Mouse (Mus musculus) midbrain, embryonic 10.5 days (tissue): ENCODE data around the gene Ifnlr1. TPM values are rescaled to one million over a fixed set of nuclear protein-coding genes. Genes with fewer than 3 reads are reported as not detected.
"Not testable (repeated sequence)": the region's sequence is repeated elsewhere in the genome, so short reads cannot be mapped to it uniquely, and the experiment has no call there.

Experiments
- DNase-seq: peaks from one replicate; pipeline ENCODE4 v3.0.0-alpha.2; 2017; ENCODE audit warnings: low spot score
- H3K27ac ChIP-seq: fragments of 300-500 bp; sonication (generic); replicated peaks from 2 replicates; pipeline ENCODE4 v1.5.1; 2016; ENCODE audit warnings: mild to moderate bottlenecking
- H3K27me3 ChIP-seq: fragments of 300-500 bp; sonication (generic); 2 replicates; pipeline ENCODE4 v1.6.1; 2016; ENCODE audit warnings: low read depth, mild to moderate bottlenecking; ENCODE audit not compliant: poor library complexity, severe bottlenecking
- H3K36me3 ChIP-seq: fragments of 300-500 bp; sonication (generic); 2 replicates; pipeline ENCODE4 v1.6.1; 2016; ENCODE audit warnings: mild to moderate bottlenecking, moderate library complexity
- H3K4me1 ChIP-seq: fragments of 300-500 bp; sonication (generic); 2 replicates; pipeline ENCODE4 v1.6.1; 2016
- H3K4me3 ChIP-seq: fragments of 300-500 bp; sonication (generic); 2 replicates; pipeline ENCODE4 v1.5.1; 2016; ENCODE audit warnings: mild to moderate bottlenecking, moderate library complexity
- H3K9me3 ChIP-seq: fragments of 300-500 bp; sonication (generic); replicated peaks from 2 replicates; pipeline ENCODE4 v1.6.1; 2016; ENCODE audit warnings: mild to moderate bottlenecking
- WGBS: fragments of 180-500 bp; shearing (Covaris S2); methylation state at CpG from one replicate; pipeline ENCODE4 v1.1.7; 2016; 5-methylcytosine and 5-hydroxymethylcytosine counted together
- polyA plus RNA-seq: library from polyadenylated mRNA; unstranded; fragments of >200 nt; fragmentation: Nextera tagmentation; extraction: Ambion mirVana; gene quantifications from 2 replicates; pipeline ENCODE4 v1.2.1, GENCODE M21; 2016

Ifnlr1 gene
- polyA plus RNA-seq: 0.10 and 0.21 TPM in 2 replicates

GRCm38 (mm10) chr4:135685906-135686567 is at the start of gene Ifnlr1:
Ifnlr1 (plus strand) TSS chr4:135686287.
- Histone ChIP-seq H3K4me3 (peak within 1 kb of the TSS; percentile 63), H3K36me3 (no peaks in the 10 kb centered on the region), H3K27me3 (peaks cover 73% of the 10 kb centered on the region), H3K9me3 (no peaks in the 10 kb centered on the region), H3K27ac (no peak within 1 kb of the TSS; the same call in 1 of the 2 replicates), H3K4me1 (peaks cover 14% of the 10 kb centered on the region)
- DNase-seq: peak; percentile 59
- 2% methylated on average over 41 of the region's 41 CpGs for WGBS

GRCm38 (mm10) chr4:135641302-135642079 is 44.6 kb upstream of the Ifnlr1 start:
- WGBS: 85% methylated on average over 8 of the region's 8 CpGs
- DNase-seq, H3K27me3 ChIP-seq, H3K36me3 ChIP-seq, H3K9me3 ChIP-seq, H3K4me3 ChIP-seq, H3K27ac ChIP-seq, H3K4me1 ChIP-seq: not testable (repeated sequence)

DNA sequence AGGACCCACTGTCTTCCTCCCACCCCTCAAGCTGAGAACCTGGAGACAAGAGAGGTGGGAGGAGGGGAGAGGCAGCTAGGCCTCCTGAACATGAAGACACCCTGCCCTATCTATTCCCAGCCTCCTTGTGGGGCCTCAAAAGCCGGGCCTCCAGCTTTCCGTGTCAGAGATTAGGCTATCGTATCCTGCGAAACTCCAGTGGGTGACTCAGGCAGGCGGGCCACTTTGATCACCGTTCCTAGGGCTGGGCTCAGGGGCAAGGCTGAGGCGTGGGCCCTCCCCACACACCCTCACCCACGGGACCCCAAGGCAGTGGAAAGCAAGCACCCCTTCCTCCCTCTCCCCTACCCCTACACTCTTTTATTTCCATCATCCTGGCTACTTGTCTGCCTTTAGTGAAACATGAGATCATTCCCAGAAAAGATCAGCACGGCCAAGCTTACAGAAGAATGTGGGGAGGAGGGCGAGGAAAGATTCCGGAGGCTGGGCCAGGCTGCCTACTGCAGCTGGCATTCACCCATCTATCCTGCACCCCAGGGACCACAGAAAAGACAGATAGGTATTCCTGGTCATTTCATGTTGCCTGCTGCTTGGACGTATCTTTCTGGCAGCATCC is 41.0 kb upstream of the Ifnlr1 start:
- no peak overlapping the region for H3K4me3 ChIP-seq
- 77% methylated on average over 12 of the region's 12 CpGs for WGBS
- H3K36me3 ChIP-seq: no peaks in the 10 kb centered on the region
- DNase-seq: no peak
- H3K27me3 ChIP-seq: no peaks in the 10 kb centered on the region; the same call in 1 of the 2 replicates
- H3K9me3 ChIP-seq: peaks cover 5% of the 10 kb centered on the region; the same call in 1 of the 2 replicates
- H3K4me1 ChIP-seq: no peaks in the 10 kb centered on the region; the same call in 1 of the 2 replicates
- H3K27ac ChIP-seq: 0 out of 2 replicates have a peak overlapping the region, but pooled peaks have one; percentile 59

- H3K36me3 ChIP-seq: no peaks in the 10 kb centered on the region
Measured at GRCm38 (mm10) chr4:135652966-135653607, 33.0 kb upstream of the Ifnlr1 start.

DNA sequence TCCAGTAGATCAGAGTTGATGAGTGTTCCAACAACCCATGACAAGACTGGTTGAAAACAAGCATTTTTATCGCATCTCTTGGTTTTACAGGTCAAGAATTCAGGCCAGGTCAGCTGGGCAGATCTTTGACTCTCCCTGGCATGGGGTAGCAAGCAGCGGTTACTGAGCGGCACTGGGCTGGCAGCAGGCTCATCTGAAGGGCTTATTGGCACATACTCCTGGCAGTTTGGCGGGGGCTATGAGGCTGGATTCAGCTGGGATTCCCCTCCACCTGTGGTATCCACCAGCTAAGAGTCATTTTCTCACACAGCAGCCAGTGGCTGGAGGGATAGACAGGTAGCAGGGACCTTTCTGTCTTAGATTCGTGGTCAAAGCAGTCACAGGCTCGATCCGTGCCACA is 32.1 kb upstream of the Ifnlr1 start:
- Histone ChIP-seq H3K9me3 (no peaks in the 10 kb centered on the region), H3K4me3 (no peak overlapping the region), H3K4me1 (peaks cover 27% of the 10 kb centered on the region), H3K27ac (no peak overlapping the region), H3K36me3 (no peaks in the 10 kb centered on the region), H3K27me3 (peaks cover 3% of the 10 kb centered on the region; the same call in 1 of the 2 replicates)
- DNase-seq: no peak
- 94% methylated on average over 7 of the region's 7 CpGs for WGBS

More at GRCm38 (mm10) chr4:135652966-135653607, 33.0 kb upstream of the Ifnlr1 start:
- 62% methylated on average over 11 of the region's 11 CpGs for WGBS
- Histone ChIP-seq H3K4me1 (peaks cover 27% of the 10 kb centered on the region), H3K4me3 (no peak overlapping the region), H3K27ac (0 out of 2 replicates have a peak overlapping the region, but pooled peaks have one; percentile 6), H3K27me3 (peaks cover 3% of the 10 kb centered on the region; the same call in 1 of the 2 replicates), H3K9me3 (no peaks in the 10 kb centered on the region)
- no peak for DNase-seq

DNA sequence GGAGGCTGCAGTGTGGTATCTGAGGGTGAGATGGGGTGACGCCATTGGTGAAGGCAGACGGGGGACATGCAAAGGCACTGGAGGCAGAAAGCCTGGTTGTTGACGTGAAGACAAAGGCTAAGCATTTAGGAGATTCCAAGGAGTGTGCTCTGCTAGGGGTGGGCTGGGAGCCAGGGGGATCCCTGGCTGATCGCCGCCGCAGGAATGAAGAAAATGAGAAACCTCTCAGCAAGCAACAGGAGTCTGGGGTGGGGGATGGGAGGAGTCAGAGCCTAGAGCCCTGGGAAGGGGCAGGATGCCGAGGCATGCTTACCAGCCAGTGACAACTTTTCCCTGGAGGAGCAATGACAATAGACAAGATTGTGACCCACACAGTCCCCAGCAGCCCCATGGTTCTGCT is 30.6 kb upstream of the Ifnlr1 start:
- peak overlapping the region; percentile 43 for H3K27ac ChIP-seq
- WGBS: 34% methylated on average over 7 of the region's 7 CpGs
- DNase-seq: no peak

GRCm38 (mm10) chr4:135656094-135656589 is 29.9 kb upstream of the Ifnlr1 start:
- H3K9me3 ChIP-seq: no peaks in the 10 kb centered on the region
- H3K4me3 ChIP-seq: no peak overlapping the region
- peaks cover 27% of the 10 kb centered on the region for H3K4me1 ChIP-seq
- peak overlapping the region; percentile 43 for H3K27ac ChIP-seq
- WGBS: 47% methylated on average over 10 of the region's 10 CpGs
- H3K27me3 ChIP-seq: peaks cover 3% of the 10 kb centered on the region; the same call in 1 of the 2 replicates
- no peak for DNase-seq
- H3K36me3 ChIP-seq: no peaks in the 10 kb centered on the region

More for the DNA sequence above, 30.6 kb upstream of the Ifnlr1 start:
- peaks cover 27% of the 10 kb centered on the region for H3K4me1 ChIP-seq
- H3K27me3 ChIP-seq: peaks cover 3% of the 10 kb centered on the region; the same call in 1 of the 2 replicates
- no peak overlapping the region for H3K4me3 ChIP-seq
- H3K36me3 ChIP-seq: no peaks in the 10 kb centered on the region
- no peaks in the 10 kb centered on the region for H3K9me3 ChIP-seq

DNA sequence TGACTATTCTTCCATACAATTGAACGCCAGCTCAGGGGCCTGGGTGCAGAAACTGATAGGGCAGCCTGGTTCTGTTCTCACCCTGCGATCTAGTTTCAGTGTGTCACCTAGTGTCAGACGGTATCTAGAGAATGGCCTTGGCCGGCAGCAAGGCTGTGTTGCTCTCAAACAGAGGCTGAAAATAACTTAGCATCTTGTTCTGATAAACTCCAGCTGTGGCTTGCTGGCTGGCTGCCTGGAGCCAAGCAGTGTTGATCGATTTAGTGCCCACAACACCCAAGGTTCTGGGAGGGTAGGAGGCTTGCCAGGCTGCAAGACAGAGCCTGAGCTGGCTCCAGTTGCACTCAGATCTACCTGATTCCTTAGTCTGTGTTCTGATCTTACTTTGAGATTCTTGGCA is 27.6 kb upstream of the Ifnlr1 start:
- DNase-seq: no peak

GRCm38 (mm10) chr4:135658899-135659298 is 27.2 kb upstream of the Ifnlr1 start:
- peak overlapping the region; percentile 42; the same call in 1 of the 2 replicates for H3K27ac ChIP-seq
- H3K4me1 ChIP-seq: peaks cover 19% of the 10 kb centered on the region
- no peak overlapping the region for H3K4me3 ChIP-seq
- WGBS: 90% methylated on average over 12 of the region's 12 CpGs
- no peaks in the 10 kb centered on the region for H3K9me3 ChIP-seq
- peaks cover 3% of the 10 kb centered on the region; the same call in 1 of the 2 replicates for H3K27me3 ChIP-seq
- no peak for DNase-seq
- H3K36me3 ChIP-seq: no peaks in the 10 kb centered on the region

More for the DNA sequence above, 27.6 kb upstream of the Ifnlr1 start:
- Histone ChIP-seq H3K4me3 (no peak overlapping the region), H3K4me1 (peaks cover 19% of the 10 kb centered on the region), H3K9me3 (no peaks in the 10 kb centered on the region), H3K27ac (0 out of 2 replicates have a peak overlapping the region, but pooled peaks have one; percentile 42), H3K27me3 (peaks cover 3% of the 10 kb centered on the region; the same call in 1 of the 2 replicates), H3K36me3 (no peaks in the 10 kb centered on the region)
- 79% methylated on average over 5 of the region's 5 CpGs for WGBS

DNA sequence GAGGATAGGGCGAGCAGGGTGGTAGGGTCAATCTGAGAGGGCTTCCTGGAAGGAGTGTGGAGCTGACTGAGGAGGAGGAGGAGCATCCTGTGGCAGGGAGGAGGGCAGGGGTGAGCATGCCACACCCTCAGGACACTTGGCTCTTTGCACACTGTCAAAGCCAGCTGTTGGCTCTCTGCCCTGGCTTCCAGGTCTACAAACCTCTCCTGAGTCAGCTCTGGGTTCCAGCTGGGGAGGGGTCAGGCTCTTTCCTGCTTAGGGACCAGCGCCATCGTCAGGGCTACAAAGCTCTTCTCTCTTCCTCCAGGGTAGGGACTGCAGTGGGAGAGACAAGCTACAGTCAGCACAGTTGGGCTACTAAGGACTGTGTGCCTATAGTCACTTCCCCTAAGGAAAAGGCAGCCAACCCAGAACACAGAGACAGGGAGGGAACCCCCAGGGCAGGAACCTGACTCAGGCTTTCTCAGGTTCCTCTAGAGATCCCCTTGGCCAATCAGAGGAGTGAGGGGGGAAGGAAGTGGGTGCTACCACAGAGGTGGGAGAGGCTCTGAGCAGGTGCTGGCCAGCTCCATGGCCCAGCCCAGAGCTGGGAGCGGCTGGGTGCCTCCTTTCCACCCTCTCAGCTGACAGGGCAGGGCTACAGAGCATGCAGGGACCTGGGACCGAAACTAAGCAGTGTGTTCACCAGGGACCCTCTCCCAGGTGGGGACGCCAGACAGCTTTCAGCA is 24.8 kb upstream of the Ifnlr1 start:
- H3K9me3 ChIP-seq: no peaks in the 10 kb centered on the region
- peaks cover 5% of the 10 kb centered on the region for H3K4me1 ChIP-seq
- H3K27ac ChIP-seq: peak overlapping the region; percentile 28; the same call in 1 of the 2 replicates
- H3K36me3 ChIP-seq: no peaks in the 10 kb centered on the region
- DNase-seq: no peak
- H3K27me3 ChIP-seq: 0 out of 2 replicates have a peak, but pooled peaks cover 3% of the 10 kb centered on the region
- H3K4me3 ChIP-seq: no peak overlapping the region
- 55% methylated on average over 6 of the region's 6 CpGs for WGBS

DNA sequence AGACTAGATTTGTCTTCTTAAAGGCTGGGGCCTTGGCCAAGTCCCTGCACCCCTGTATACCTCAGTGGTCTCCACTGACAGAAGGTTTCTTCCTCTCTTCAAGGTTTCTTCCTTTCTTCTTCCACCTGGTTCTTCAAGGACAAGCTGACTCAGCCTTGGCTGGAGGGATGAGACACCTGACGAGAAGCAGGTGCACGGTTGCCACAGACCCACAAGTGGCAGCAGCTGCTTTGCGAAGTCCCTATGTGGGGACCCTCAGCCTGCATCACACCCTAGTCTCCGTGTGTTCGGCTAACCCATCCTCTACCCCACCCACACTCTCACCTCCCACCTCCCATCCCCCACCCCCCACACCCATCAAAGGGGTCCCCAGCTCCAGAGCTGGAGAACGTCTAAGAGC is 24.1 kb upstream of the Ifnlr1 start:
- no peaks in the 10 kb centered on the region for H3K36me3 ChIP-seq
- DNase-seq: no peak
- no peak overlapping the region for H3K27ac ChIP-seq
- H3K4me1 ChIP-seq: no peaks in the 10 kb centered on the region
- H3K4me3 ChIP-seq: no peak overlapping the region
- H3K9me3 ChIP-seq: no peaks in the 10 kb centered on the region
- peaks cover 5% of the 10 kb centered on the region; the same call in 1 of the 2 replicates for H3K27me3 ChIP-seq
- 83% methylated on average over 6 of the region's 6 CpGs for WGBS
